Mouse (Mus musculus) CH12.LX (cell line): Measurements from ENCODE around the gene H2al1m. TPM values are rescaled to one million over a fixed set of nuclear protein-coding genes. Genes with fewer than 3 reads are reported as not detected.
"Not testable (repeated sequence)": the region's sequence is repeated elsewhere in the genome, so short reads cannot be mapped to it uniquely, and the experiment has no call there.

Source experiments
- DNase-seq: peaks from one replicate; pipeline ENCODE4 v3.0.0-alpha.2; 2013; ENCODE audit errors: extremely low read depth
- H3K27ac ChIP-seq: 2 replicates; pipeline ENCODE4 v1.5.1; 2012; ENCODE audit warnings: low read depth, mild to moderate bottlenecking, control low read depth, moderate library complexity; ENCODE audit not compliant: insufficient read depth
- H3K27me3 ChIP-seq: replicated peaks from 2 replicates; pipeline ENCODE3; 2012; ENCODE audit warnings: inconsistent platforms
- H3K36me3 ChIP-seq, 2 experiments: replicated peaks in 1 of 2; 2 replicates each; pipeline versions ENCODE3 to v1.6.1; 2012; ENCODE audit warnings: inconsistent platforms in 1 of 2, low read length in 1 of 2, mild to moderate bottlenecking in 1 of 2, mixed read lengths in 1 of 2, moderate library complexity in 1 of 2; ENCODE audit not compliant: control insufficient read depth in 1 of 2, insufficient read depth in 1 of 2
- H3K4me1 ChIP-seq, 2 experiments: 2 replicates each; pipeline ENCODE4 v1.6.1; 2012; ENCODE audit warnings: inconsistent platforms in 1 of 2, moderate library complexity in 1 of 2; ENCODE audit not compliant: insufficient read depth in 2 of 2, control insufficient read depth in 1 of 2
- H3K4me2 ChIP-seq: 2 replicates; pipeline ENCODE4 v1.6.1; 2012; ENCODE audit warnings: low read depth, mild to moderate bottlenecking, control low read depth; ENCODE audit not compliant: poor library complexity, insufficient read depth, severe bottlenecking
- H3K4me3 ChIP-seq, 3 experiments: fragments of 150-350 bp in 1 of 3; sonication (generic) in 1 of 3; replicated peaks in 1 of 3; 2 replicates each; pipeline versions ENCODE3 to v1.5.1; 2011 to 2012; ENCODE audit warnings: low read depth in 2 of 3, low read length in 2 of 3, mild to moderate bottlenecking in 2 of 3, moderate library complexity in 2 of 3, control low read depth in 1 of 3, improper control_type of control experiment in 1 of 3, inconsistent platforms in 1 of 3, mixed read lengths in 1 of 3; ENCODE audit not compliant: poor library complexity in 1 of 3
- H3K79me2 ChIP-seq: replicated peaks from 2 replicates; pipeline ENCODE4 v1.6.1; 2012; ENCODE audit warnings: mild to moderate bottlenecking, moderate library complexity; ENCODE audit not compliant: control insufficient read depth, poor library complexity, insufficient read depth, severe bottlenecking; ENCODE audit errors: extremely low read depth
- H3K9ac ChIP-seq: 2 replicates; pipeline ENCODE4 v1.6.1; 2012; ENCODE audit warnings: low read depth, mild to moderate bottlenecking, control low read depth, moderate library complexity; ENCODE audit not compliant: insufficient read depth
- H3K9me3 ChIP-seq: replicated peaks from 2 replicates; pipeline ENCODE3; 2012; ENCODE audit warnings: low read length, inconsistent platforms, mixed read lengths
- BHLHE40 ChIP-seq: IDR thresholded peaks from 2 replicates; pipeline ENCODE4 v1.6.1; 2011; ENCODE audit warnings: mild to moderate bottlenecking, low read depth, low read length, improper control_type of control experiment
- CTCF ChIP-seq, 2 experiments: IDR thresholded peaks in 1 of 2; conservative IDR thresholded peaks in 1 of 2; 2 replicates each; pipeline ENCODE4 v1.5.1; 2011 to 2012; ENCODE audit warnings: low read depth in 2 of 2, low read length in 2 of 2, improper control_type of control experiment in 1 of 2, inconsistent platforms in 1 of 2, mild to moderate bottlenecking in 1 of 2, moderate library complexity in 1 of 2
- GABPA ChIP-seq: IDR thresholded peaks from 2 replicates; pipeline ENCODE4 v1.6.1; 2012; ENCODE audit warnings: low read depth, low read length, improper control_type of control experiment, inconsistent platforms; ENCODE audit not compliant: insufficient replicate concordance
- IRF4 ChIP-seq: IDR thresholded peaks from 2 replicates; pipeline ENCODE4 v1.6.1; 2014; ENCODE audit warnings: low read depth, mild to moderate bottlenecking, inconsistent platforms, low read length, improper control_type of control experiment
- MAFK ChIP-seq: IDR thresholded peaks from 2 replicates; pipeline ENCODE4 v1.6.1; 2011; ENCODE audit warnings: low read length, improper control_type of control experiment; ENCODE audit not compliant: insufficient replicate concordance
- MAX ChIP-seq: IDR thresholded peaks from 2 replicates; pipeline ENCODE4 v1.6.1; 2011; ENCODE audit warnings: low read length, improper control_type of control experiment
- MAZ ChIP-seq: IDR thresholded peaks from 2 replicates; pipeline ENCODE4 v1.6.1; 2012; ENCODE audit warnings: low read depth, mild to moderate bottlenecking, inconsistent platforms, low read length, improper control_type of control experiment, moderate library complexity
- MXI1 ChIP-seq: IDR thresholded peaks from 2 replicates; pipeline ENCODE4 v1.6.1; 2011; ENCODE audit warnings: mild to moderate bottlenecking, low read depth, low read length, improper control_type of control experiment
- NELFE ChIP-seq: IDR thresholded peaks from 2 replicates; pipeline ENCODE4 v1.6.1; 2011; ENCODE audit warnings: low read depth, low read length, improper control_type of control experiment
- PAX5 ChIP-seq: IDR thresholded peaks from 2 replicates; pipeline ENCODE4 v1.6.1; 2012; ENCODE audit warnings: low read length, inconsistent platforms, mixed read lengths
- POLR2AphosphoS2 ChIP-seq: IDR thresholded peaks from 2 replicates; pipeline ENCODE4 v1.6.1; 2011; ENCODE audit warnings: low read depth, low read length, improper control_type of control experiment
- RAD21 ChIP-seq: IDR thresholded peaks from 2 replicates; pipeline ENCODE4 v1.6.1; 2011; ENCODE audit warnings: low read depth, mild to moderate bottlenecking, low read length, improper control_type of control experiment, moderate library complexity
- RCOR1 ChIP-seq: conservative IDR thresholded peaks from 2 replicates; pipeline ENCODE4 v1.6.1; 2012; ENCODE audit warnings: low read depth, mild to moderate bottlenecking, inconsistent platforms, low read length, improper control_type of control experiment
- TCF12 ChIP-seq: IDR thresholded peaks from 2 replicates; pipeline ENCODE4 v1.6.1; 2014; ENCODE audit warnings: low read depth, mild to moderate bottlenecking, inconsistent platforms, low read length, improper control_type of control experiment
- USF2 ChIP-seq: conservative IDR thresholded peaks from 2 replicates; pipeline ENCODE4 v1.6.1; 2011; ENCODE audit warnings: low read depth, low read length, improper control_type of control experiment
- ZNF384 ChIP-seq: IDR thresholded peaks from 2 replicates; pipeline ENCODE4 v1.6.1; 2012; ENCODE audit warnings: low read depth, low read length, improper control_type of control experiment, inconsistent platforms
- dilution Hi-C: fragments of 300-500 bp; cut with MboI; formaldehyde crosslinking; loops from 2 replicates; pipeline ENCODE4 v1.14.3; 2020; ENCODE audit warnings: low sequenced_read_pairs; ENCODE audit not compliant: extremely low pct_unique_long_range_greater_than_20kb, extremely low pct_ligation_motif_present
- in situ Hi-C: fragments of 300-500 bp; cut with MboI; formaldehyde crosslinking; loops from 3 replicates; pipeline ENCODE4 v1.14.3; 2019; ENCODE audit warnings: low sequenced_read_pairs, low pct_ligation_motif_present, low pct_unique_long_range_greater_than_20kb, mixed read lengths
- polyA plus RNA-seq: library from polyadenylated mRNA; unstranded; fragments of >175 nt; gene quantifications from 2 replicates; pipeline ENCODE4 v1.2.1, GENCODE M21; 2012; ENCODE audit warnings: low read depth; ENCODE audit not compliant: insufficient read length
- total RNA-seq, 2 experiments: library from RNA; depleted of rRNA; stranded (reverse); fragments of 300-350 nt in 1 of 2; fragments of >200 nt in 1 of 2; gene quantifications; 2 replicates each; pipeline ENCODE4 v1.2.3; 2012 to 2014

The H2al1m gene
- total and polyA plus RNA-seq, 3 experiments: not detected

- TF ChIP-seq NELFE (no peak), PAX5 (no peak)
Measured at GRCm38 (mm10) chrX:9272460-9273361, 10.9 kb upstream of the H2al1m start, which contains the start of gene Xk (continued).

- no peaks in the 10 kb centered on the region for H3K79me2 ChIP-seq
- H3K4me3 ChIP-seq: peak overlapping the region in 2 of 3 experiments; percentile 10 to 73
- in situ Hi-C loops: no loop called here
- H3K4me2 ChIP-seq: 0 out of 2 replicates have a peak overlapping the region, but pooled peaks have one; percentile 14
- H3K36me3 ChIP-seq: no peaks in the 10 kb centered on the region
- H3K9ac ChIP-seq: no peak overlapping the region; the same call in 1 of the 2 replicates
- DNase-seq: no peak
- TF ChIP-seq MAZ (no peak), MAX (no peak), RAD21 (no peak), MAFK (no peak), BHLHE40 (no peak), RCOR1 (no peak), POLR2AphosphoS2 (no peak)
- dilution Hi-C loops: no loop called here
- H3K9me3 ChIP-seq: peaks cover 4% of the 10 kb centered on the region
- no peaks in the 10 kb centered on the region for H3K4me1 ChIP-seq
- no peak overlapping the region for H3K27ac ChIP-seq
- no peaks in the 10 kb centered on the region for H3K27me3 ChIP-seq
Measured at GRCm38 (mm10) chrX:9273377-9274002, 10.1 kb upstream of the H2al1m start.

GRCm38 (mm10) chrX:9274321-9274720 is 9.2 kb upstream of the H2al1m start:
- dilution Hi-C loops: no loop called here
- Histone ChIP-seq H3K4me3 (no peak overlapping the region), H3K27ac (no peak overlapping the region)

GRCm38 (mm10) chrX:9293140-9293829 is 9.7 kb downstream of the H2al1m start:
- H3K9me3 ChIP-seq, dilution Hi-C loops, in situ Hi-C loops, H3K27me3 ChIP-seq, DNase-seq, H3K4me3 ChIP-seq, H3K9ac ChIP-seq, H3K36me3 ChIP-seq, H3K27ac ChIP-seq, H3K79me2 ChIP-seq, H3K4me2 ChIP-seq, H3K4me1 ChIP-seq: not testable (repeated sequence)

More at GRCm38 (mm10) chrX:9274321-9274720, 9.2 kb upstream of the H2al1m start:
- H3K27me3 ChIP-seq: no peaks in the 10 kb centered on the region
- H3K4me2 ChIP-seq: no peak overlapping the region; the same call in 1 of the 2 replicates
- no peaks in the 10 kb centered on the region for H3K36me3 ChIP-seq
- in situ Hi-C loops: no loop called here
- H3K9me3 ChIP-seq: peaks cover 4% of the 10 kb centered on the region
- TF ChIP-seq IRF4: no peak
- no peak for TF ChIP-seq USF2
- no peak for TF ChIP-seq BHLHE40
- TF ChIP-seq MXI1: no peak
- TF ChIP-seq RAD21: no peak
- no peak for TF ChIP-seq GABPA
- no peak for TF ChIP-seq CTCF (conservative IDR thresholded peaks at IDR 0.05 in 1 of 2, IDR thresholded peaks at IDR 0.05 in 1 of 2; ENCODE audit: low read depth in 2 of 2, low read length in 2 of 2)
- no peak for TF ChIP-seq ZNF384
- no peak for TF ChIP-seq TCF12
- no peak for TF ChIP-seq NELFE
- no peaks in the 10 kb centered on the region for H3K79me2 ChIP-seq
- DNase-seq: no peak
- H3K4me1 ChIP-seq: no peaks in the 10 kb centered on the region
- no peak overlapping the region for H3K9ac ChIP-seq
